13 mouse cellular contexts compared by ENCODE assay signal in the genomic region with DNA sequence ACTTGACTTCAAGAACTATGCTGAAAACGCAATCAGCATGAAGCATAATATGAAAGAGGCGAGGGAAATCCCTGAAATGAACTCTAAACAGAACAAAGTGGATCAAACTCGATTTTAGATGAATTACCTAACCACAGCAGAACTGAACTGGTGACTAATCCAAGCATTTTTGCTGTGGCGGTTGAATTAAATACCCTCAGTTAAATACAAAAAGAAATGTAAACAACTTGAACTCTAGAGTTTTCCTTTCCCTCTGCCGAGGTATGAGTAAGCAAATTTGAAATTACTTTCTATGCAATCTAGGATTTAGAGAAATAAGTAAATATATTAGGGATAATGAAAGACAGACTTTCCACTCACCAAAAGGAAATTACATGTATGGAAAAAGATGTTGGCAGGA.
"Had no signal": no experiment of that assay in that cellular context is flagged by ENCODE, and none has a peak within 500 bp of the region (broad histone marks: within the 10 kb centered on the region; RNA-seq: fewer than 3 reads in every experiment).

No protein-coding gene starts in this region.

- H3K4me2 ChIP-seq: liver, embryonic 13.5 days; midbrain, embryonic 13.5 days; neural tube, embryonic 12.5 days; stomach, embryonic 15.5 days had no signal

- H3K36me3 ChIP-seq: liver, embryonic 13.5 days; midbrain, embryonic 13.5 days; neural tube, embryonic 12.5 days; stomach, embryonic 15.5 days had no signal

- H3K27ac ChIP-seq: kidney, postnatal 0 days; left cerebral cortex, adult 2 months; liver, embryonic 13.5 days; midbrain, embryonic 13.5 days; neural tube, embryonic 12.5 days; stomach, embryonic 15.5 days had no signal

- H3K4me1 ChIP-seq: liver, embryonic 13.5 days; midbrain, embryonic 13.5 days; neural tube, embryonic 12.5 days; stomach, embryonic 15.5 days had no signal

- H3K9ac ChIP-seq: liver, embryonic 13.5 days; liver, postnatal 0 days; midbrain, embryonic 13.5 days; neural tube, embryonic 12.5 days; stomach, embryonic 15.5 days had no signal

- ATAC-seq: liver, postnatal 0 days; midbrain, embryonic 13.5 days had no signal

- DNase-seq: kidney, adult 11 months; kidney, adult 9 months; kidney, postnatal 36 days; liver; liver, embryonic 13.5 days; liver, postnatal 0 days; thymus, adult 2 months; thymus, postnatal 25 days had no signal

- H3K4me3 ChIP-seq: left cerebral cortex, adult 2 months; liver, embryonic 13.5 days; midbrain, embryonic 13.5 days; neural tube, embryonic 12.5 days; stomach, embryonic 15.5 days had no signal

- H3K9me3 ChIP-seq: liver, embryonic 13.5 days; midbrain, embryonic 13.5 days; neural tube, embryonic 12.5 days; stomach, embryonic 15.5 days had no signal

- H3K27me3 ChIP-seq: liver, embryonic 13.5 days; midbrain, embryonic 13.5 days; neural tube, embryonic 12.5 days; stomach, embryonic 15.5 days had no signal
